Mouse (Mus musculus) embryonic facial prominence, embryonic 11.5 days (tissue): ENCODE measurements at regions not wholly inside any gene's neighbourhood (a gene's known extent, or its start where the extent isn't known, plus 50 kb on each side); places are given as distances from the start of the nearest gene placed in this dataset.

Experiments used
- ATAC-seq: fragments of 200-750 bp; cut with Nextera tagmentation; replicated peaks from 2 replicates; pipeline ENCODE4 v1.8.0; 2017; ENCODE audit warnings: low read depth; ENCODE audit not compliant: insufficient number of reproducible peaks, low FRiP score, low TSS enrichment
- DNase-seq: peaks from one replicate; pipeline ENCODE4 v3.0.0-alpha.2; 2015; ENCODE audit warnings: low spot score
- H3K27ac ChIP-seq: fragments of 300-500 bp; sonication (generic); replicated peaks from 2 replicates; pipeline ENCODE4 v1.5.1; 2014; ENCODE audit warnings: mild to moderate bottlenecking, low read depth, low read length, control low read depth
- H3K27me3 ChIP-seq: fragments of 300-500 bp; sonication (generic); 2 replicates; pipeline ENCODE4 v1.6.1; 2014; ENCODE audit warnings: mild to moderate bottlenecking, low read length, moderate library complexity, mixed read lengths; ENCODE audit not compliant: control insufficient read depth, insufficient read depth
- H3K36me3 ChIP-seq: fragments of 300-500 bp; sonication (generic); replicated peaks from 2 replicates; pipeline ENCODE4 v1.6.1; 2014; ENCODE audit warnings: low read depth, mild to moderate bottlenecking, low read length, moderate library complexity, mixed read lengths; ENCODE audit not compliant: control insufficient read depth, insufficient read depth
- H3K4me1 ChIP-seq: fragments of 300-500 bp; sonication (generic); 2 replicates; pipeline ENCODE4 v1.6.1; 2014; ENCODE audit warnings: low read length, mixed read lengths; ENCODE audit not compliant: control insufficient read depth, insufficient read depth
- H3K4me2 ChIP-seq: fragments of 300-500 bp; sonication (generic); 2 replicates; pipeline ENCODE4 v1.6.1; 2014; ENCODE audit warnings: low read depth, mild to moderate bottlenecking, control low read depth, low read length, moderate library complexity
- H3K4me3 ChIP-seq: fragments of 300-500 bp; sonication (generic); 2 replicates; pipeline ENCODE4 v1.5.1; 2014; ENCODE audit warnings: low read depth, low read length, control low read depth
- H3K9ac ChIP-seq: fragments of 300-500 bp; sonication (generic); replicated peaks from 2 replicates; pipeline ENCODE4 v1.6.1; 2014; ENCODE audit warnings: mild to moderate bottlenecking, control low read depth, low read length
- H3K9me3 ChIP-seq: fragments of 300-500 bp; sonication (generic); replicated peaks from 2 replicates; pipeline ENCODE4 v1.6.1; 2016; ENCODE audit warnings: mild to moderate bottlenecking, low read length, inconsistent platforms, mixed read lengths; ENCODE audit not compliant: control insufficient read depth
- WGBS: fragments of 180-500 bp; shearing (Covaris S2); extraction: QIAGEN DNeasy Blood & Tissue Kit; methylation state at CpG from one replicate; pipeline ENCODE4 v1.1.7; 2014; 5-methylcytosine and 5-hydroxymethylcytosine counted together

- 79% methylated on average over 8 of the region's 8 CpGs for WGBS
- H3K9ac ChIP-seq: no peak overlapping the region
- no peak overlapping the region for H3K4me3 ChIP-seq
- DNase-seq: no peak
- H3K36me3 ChIP-seq: no peaks in the 10 kb centered on the region
- no peaks in the 10 kb centered on the region for H3K4me1 ChIP-seq
- H3K4me2 ChIP-seq: no peak overlapping the region
- H3K27me3 ChIP-seq: no peaks in the 10 kb centered on the region
- no peaks in the 10 kb centered on the region for H3K9me3 ChIP-seq
- ATAC-seq: no peak
- no peak overlapping the region for H3K27ac ChIP-seq
These were observed 315.5 kb downstream of the Stim2 start for GRCm38 (mm10) chr5:54313660-54314279.

GRCm38 (mm10) chr5:54330415-54330814 lies 332.1 kb downstream of the Stim2 start:
- no peaks in the 10 kb centered on the region for H3K27me3 ChIP-seq
- H3K4me3 ChIP-seq: no peak overlapping the region
- H3K9ac ChIP-seq: no peak overlapping the region
- 92% methylated on average over 2 of the region's 2 CpGs for WGBS
- no peaks in the 10 kb centered on the region for H3K4me1 ChIP-seq
- no peaks in the 10 kb centered on the region for H3K36me3 ChIP-seq
- no peak for ATAC-seq
- no peak overlapping the region for H3K27ac ChIP-seq
- H3K4me2 ChIP-seq: no peak overlapping the region
- no peak for DNase-seq
- H3K9me3 ChIP-seq: no peaks in the 10 kb centered on the region

GRCm38 (mm10) chr5:54342976-54343375 lies 344.7 kb downstream of the Stim2 start:
- Histone ChIP-seq H3K4me3 (no peak overlapping the region), H3K27ac (no peak overlapping the region), H3K4me2 (no peak overlapping the region), H3K4me1 (no peaks in the 10 kb centered on the region), H3K27me3 (no peaks in the 10 kb centered on the region), H3K9me3 (no peaks in the 10 kb centered on the region), H3K9ac (no peak overlapping the region), H3K36me3 (no peaks in the 10 kb centered on the region)
- no peak for ATAC-seq
- peak; percentile 30 for DNase-seq
- 62% methylated on average over 6 of the region's 6 CpGs for WGBS

GRCm38 (mm10) chr5:54343432-54343831 lies 345.1 kb downstream of the Stim2 start:
- ATAC-seq (no peak), DNase-seq (no peak)
- Histone ChIP-seq H3K4me2 (no peak overlapping the region), H3K9ac (no peak overlapping the region), H3K4me3 (no peak overlapping the region), H3K9me3 (no peaks in the 10 kb centered on the region), H3K36me3 (no peaks in the 10 kb centered on the region), H3K27ac (no peak overlapping the region), H3K27me3 (no peaks in the 10 kb centered on the region), H3K4me1 (no peaks in the 10 kb centered on the region)
- 82% methylated on average over 3 of the region's 3 CpGs for WGBS

GRCm38 (mm10) chr5:54348820-54349596 lies 350.7 kb downstream of the Stim2 start:
- Histone ChIP-seq H3K4me1 (no peaks in the 10 kb centered on the region), H3K9me3 (no peaks in the 10 kb centered on the region), H3K4me2 (no peak overlapping the region), H3K36me3 (no peaks in the 10 kb centered on the region), H3K4me3 (no peak overlapping the region), H3K27ac (no peak overlapping the region), H3K27me3 (no peaks in the 10 kb centered on the region), H3K9ac (no peak overlapping the region)
- 85% methylated on average over 8 of the region's 8 CpGs for WGBS
- ATAC-seq (no peak), DNase-seq (no peak)

- no peak for ATAC-seq
- no peak for DNase-seq
- Histone ChIP-seq H3K4me1 (no peaks in the 10 kb centered on the region), H3K36me3 (no peaks in the 10 kb centered on the region), H3K4me2 (no peak overlapping the region), H3K9me3 (no peaks in the 10 kb centered on the region), H3K4me3 (no peak overlapping the region), H3K27me3 (no peaks in the 10 kb centered on the region), H3K9ac (no peak overlapping the region), H3K27ac (no peak overlapping the region)
- WGBS: 70% methylated on average over 5 of the region's 5 CpGs
These were observed 351.6 kb downstream of the Stim2 start for GRCm38 (mm10) chr5:54349775-54350332.

GRCm38 (mm10) chr5:54356105-54356504 lies 357.8 kb downstream of the Stim2 start:
- no peak overlapping the region for H3K27ac ChIP-seq
- no peaks in the 10 kb centered on the region for H3K36me3 ChIP-seq
- H3K4me1 ChIP-seq: no peaks in the 10 kb centered on the region
- no peaks in the 10 kb centered on the region for H3K9me3 ChIP-seq
- no peak for ATAC-seq
- H3K4me3 ChIP-seq: no peak overlapping the region
- WGBS: 64% methylated on average over 4 of the region's 4 CpGs
- H3K4me2 ChIP-seq: no peak overlapping the region
- no peak overlapping the region for H3K9ac ChIP-seq
- no peaks in the 10 kb centered on the region for H3K27me3 ChIP-seq
- no peak for DNase-seq

- DNase-seq: no peak
- Histone ChIP-seq H3K27me3 (no peaks in the 10 kb centered on the region), H3K27ac (no peak overlapping the region), H3K4me1 (no peaks in the 10 kb centered on the region), H3K4me2 (no peak overlapping the region), H3K9ac (no peak overlapping the region), H3K9me3 (no peaks in the 10 kb centered on the region), H3K36me3 (no peaks in the 10 kb centered on the region), H3K4me3 (no peak overlapping the region)
- no peak for ATAC-seq
- WGBS: 84% methylated on average over 4 of the region's 4 CpGs
These were observed 359.2 kb downstream of the Stim2 start for GRCm38 (mm10) chr5:54357501-54357900.
